ENCODE assay signal across 11 mouse cellular contexts in genomic region chr10:20135350-20136058, GRCm38 (mm10). TPM values are rescaled to one million over a fixed set of nuclear protein-coding genes. Genes with fewer than 3 reads are reported as not detected.
DNase-seq lines count a peak whose midpoint lies in the region; ATAC-seq and TF ChIP-seq lines count a peak whose summit lies in the region.
"Had no signal": no experiment of that assay in that cellular context is flagged by ENCODE, and none has a peak within 500 bp of the region (broad histone marks: within the 10 kb centered on the region; RNA-seq: fewer than 3 reads in every experiment).

No protein-coding gene starts in this region.

- H3K4me2 ChIP-seq in heart, embryonic 11.5 days, result peak overlapping the region; percentile 31
- peak overlapping the region; percentile 50 for H3K4me2 ChIP-seq in liver, embryonic 11.5 days
- H3K4me2 ChIP-seq in intestine, embryonic 16.5 days (ENCODE audit: low read depth, low read length), result no peak overlapping the region

- H3K27me3 ChIP-seq in MEL (ENCODE audit: control insufficient read depth in 1 of 2, insufficient read depth in 2 of 2, low read length in 2 of 2), result no peaks in the 10 kb centered on the region
- no peaks in the 10 kb centered on the region for H3K27me3 ChIP-seq in heart, embryonic 11.5 days (ENCODE audit: control insufficient read depth, insufficient read depth, low read length)
- H3K27me3 ChIP-seq in liver, embryonic 11.5 days (replicated peaks; ENCODE audit: control insufficient read depth, insufficient read depth, low read length), result no peaks in the 10 kb centered on the region
- H3K27me3 ChIP-seq in intestine, embryonic 16.5 days (replicated peaks; ENCODE audit: control insufficient read depth, insufficient read depth, low read length), result no peaks in the 10 kb centered on the region

- WGBS in heart, embryonic 11.5 days (ENCODE audit: insufficient replicate concordance), result 35% methylated on average over 15 of the region's 15 CpGs
- 33% methylated on average over 15 of the region's 15 CpGs for WGBS in liver, embryonic 11.5 days
- 69% methylated on average over 15 of the region's 15 CpGs for WGBS in intestine, embryonic 16.5 days

- H3K27ac ChIP-seq in MEL (ENCODE audit: control insufficient read depth, low read depth, low read length), result peak overlapping the region; percentile 84
- H3K27ac ChIP-seq in heart, embryonic 11.5 days (ENCODE audit: low read depth, low read length), result peak overlapping the region; percentile 29
- peak overlapping the region; percentile 68; the same call in 1 of the 2 replicates for H3K27ac ChIP-seq in liver, embryonic 11.5 days (ENCODE audit: low read depth, low read length)
- no peak overlapping the region for H3K27ac ChIP-seq in intestine, embryonic 16.5 days (ENCODE audit: low read length)
- H3K27ac ChIP-seq: hindbrain, postnatal 0 days had no signal

- peak; percentile 25 for DNase-seq in kidney, adult 11 months
- DNase-seq in kidney, adult 18-20 months, result no peak
- DNase-seq in MEL (ENCODE audit: low read depth, low spot score), result peak; percentile 92
- DNase-seq in liver, embryonic 11.5 days (ENCODE audit: low spot score), result peak; percentile 48
- no peak for DNase-seq in layer of hippocampus, postnatal 14 days (ENCODE audit: low spot score in 2 of 2)
- DNase-seq in T-cell, adult 2 months (ENCODE audit: low spot score), result no peak
- DNase-seq: forebrain, postnatal 0 days; retina, postnatal 1 day had no signal

- H3K36me3 ChIP-seq in MEL (ENCODE audit: control insufficient read depth in 1 of 2, insufficient read depth in 2 of 2, low read length in 2 of 2), result peaks cover 0 to 15% of the 10 kb centered on the region in 2 experiments; a peak in 2 of 4 replicates
- no peaks in the 10 kb centered on the region for H3K36me3 ChIP-seq in heart, embryonic 11.5 days (ENCODE audit: control insufficient read depth, insufficient read depth, low read length)
- no peaks in the 10 kb centered on the region; the same call in 1 of the 2 replicates for H3K36me3 ChIP-seq in liver, embryonic 11.5 days (ENCODE audit: control insufficient read depth, insufficient read depth, low read length)
- peaks cover 3% of the 10 kb centered on the region; the same call in 1 of the 2 replicates for H3K36me3 ChIP-seq in intestine, embryonic 16.5 days (ENCODE audit: control insufficient read depth, insufficient read depth, low read length)

- no peak for TF ChIP-seq CTCF in MEL (IDR thresholded peaks at IDR 0.05 in 2 of 3, conservative IDR thresholded peaks at IDR 0.05 in 1 of 3; ENCODE audit: control insufficient read depth in 1 of 3, insufficient read depth in 1 of 3, low read depth in 2 of 3, low read length in 3 of 3, poor library complexity in 1 of 3, severe bottlenecking in 1 of 3)

- H3K9ac ChIP-seq in MEL (ENCODE audit: control insufficient read depth, low read depth, low read length, poor library complexity, severe bottlenecking), result peak overlapping the region; percentile 62
- no peak overlapping the region for H3K9ac ChIP-seq in heart, embryonic 11.5 days (ENCODE audit: low read depth, low read length)
- H3K9ac ChIP-seq in liver, embryonic 11.5 days (ENCODE audit: low read depth, low read length), result peak overlapping the region; percentile 41; the same call in 1 of the 2 replicates
- H3K9ac ChIP-seq in intestine, embryonic 16.5 days (ENCODE audit: low read depth, low read length), result no peak overlapping the region
- H3K9ac ChIP-seq: forebrain, postnatal 0 days had no signal

- ATAC-seq in heart, embryonic 11.5 days (replicated peaks; ENCODE audit: insufficient number of reproducible peaks, low FRiP score, low TSS enrichment), result no peak
- peak; percentile 77 for ATAC-seq in liver, embryonic 11.5 days (replicated peaks; ENCODE audit: low FRiP score)
- ATAC-seq in intestine, embryonic 16.5 days, result no peak
- ATAC-seq: forebrain, postnatal 0 days; hindbrain, postnatal 0 days had no signal

- no peaks in the 10 kb centered on the region for H3K79me2 ChIP-seq in MEL (ENCODE audit: control insufficient read depth, insufficient read depth, low read length, poor library complexity)

- no peak for TF ChIP-seq RAD21 in MEL (IDR thresholded peaks at IDR 0.05; ENCODE audit: low read depth, low read length)

- peak overlapping the region; percentile 51 to 62 for H3K4me3 ChIP-seq in MEL (ENCODE audit: control insufficient read depth in 1 of 2, insufficient read depth in 1 of 2, low read depth in 2 of 2, low read length in 2 of 2)
- no peak overlapping the region for H3K4me3 ChIP-seq in heart, embryonic 11.5 days (ENCODE audit: low read depth, low read length)
- no peak overlapping the region for H3K4me3 ChIP-seq in liver, embryonic 11.5 days (ENCODE audit: low read depth, low read length)
- no peak overlapping the region for H3K4me3 ChIP-seq in intestine, embryonic 16.5 days (ENCODE audit: low read length)

- H3K9me3 ChIP-seq in MEL (replicated peaks; ENCODE audit: insufficient read depth, low read length), result no peaks in the 10 kb centered on the region
- H3K9me3 ChIP-seq in heart, embryonic 11.5 days (replicated peaks; ENCODE audit: control insufficient read depth, low read length), result no peaks in the 10 kb centered on the region
- H3K9me3 ChIP-seq in liver, embryonic 11.5 days (ENCODE audit: control insufficient read depth, low read length), result no peaks in the 10 kb centered on the region
- H3K9me3 ChIP-seq in intestine, embryonic 16.5 days (ENCODE audit: control insufficient read depth, low read length), result no peaks in the 10 kb centered on the region

- peak; percentile 95 to 96 for TF ChIP-seq EP300 in MEL (IDR thresholded peaks at IDR 0.05; ENCODE audit: low read depth in 1 of 2, low read length in 2 of 2)

- peaks cover 10 to 24% of the 10 kb centered on the region in 2 experiments for H3K4me1 ChIP-seq in MEL (ENCODE audit: control insufficient read depth in 1 of 2, insufficient read depth in 2 of 2, low read length in 2 of 2)
- peaks cover 11% of the 10 kb centered on the region for H3K4me1 ChIP-seq in heart, embryonic 11.5 days (ENCODE audit: control insufficient read depth, insufficient read depth, low read length)
- H3K4me1 ChIP-seq in liver, embryonic 11.5 days (replicated peaks; ENCODE audit: control insufficient read depth, insufficient read depth, low read length), result peaks cover 15% of the 10 kb centered on the region
- no peaks in the 10 kb centered on the region for H3K4me1 ChIP-seq in intestine, embryonic 16.5 days (ENCODE audit: control insufficient read depth, insufficient read depth, low read length)

- TF ChIP-seq POLR2A in MEL (IDR thresholded peaks at IDR 0.05; ENCODE audit: control insufficient read depth in 1 of 2, insufficient read depth in 1 of 2, low read depth in 1 of 2, low read length in 2 of 2, poor library complexity in 1 of 2), result peak in 1 of 2 experiments; percentile 43; a peak in 1 of 4 replicates

TF ChIP-seq in MEL, 35 proteins besides CTCF, POLR2A, EP300 and RAD21 (continues in another document):
- TF ChIP-seq TCF12 (IDR thresholded peaks at IDR 0.05; ENCODE audit: low read depth, low read length), result peak; percentile 92
- no peak for TF ChIP-seq JUND (IDR thresholded peaks at IDR 0.05; ENCODE audit: low read depth, low read length)
- TF ChIP-seq GATA1 (IDR thresholded peaks at IDR 0.05; ENCODE audit: low read depth, low read length), result peak; percentile 89
- no peak for TF ChIP-seq NRF1 (IDR thresholded peaks at IDR 0.05; ENCODE audit: insufficient read depth, low read depth, low read length, poor library complexity, severe bottlenecking)
- peak; percentile 47 for TF ChIP-seq NELFE (IDR thresholded peaks at IDR 0.05; ENCODE audit: low read depth, low read length)
- TF ChIP-seq SMC3 (IDR thresholded peaks at IDR 0.05; ENCODE audit: low read depth, low read length), result no peak
- no peak for TF ChIP-seq ELF1 (IDR thresholded peaks at IDR 0.05; ENCODE audit: low read depth, low read length)
- no peak for TF ChIP-seq POLR2AphosphoS2 (IDR thresholded peaks at IDR 0.05; ENCODE audit: low read length)
- TF ChIP-seq USF1 (IDR thresholded peaks at IDR 0.05; ENCODE audit: low read depth, low read length), result no peak
- no peak for TF ChIP-seq KAT2A (conservative IDR thresholded peaks at IDR 0.05; ENCODE audit: low read depth, low read length)
- TF ChIP-seq USF2 (IDR thresholded peaks at IDR 0.05; ENCODE audit: borderline replicate concordance in 1 of 2, insufficient read depth in 1 of 2, low read depth in 1 of 2, low read length in 2 of 2), result no peak
- peak; percentile 96 for TF ChIP-seq MYC (IDR thresholded peaks at IDR 0.05; ENCODE audit: low read depth, low read length)
- peak; percentile 83 for TF ChIP-seq RCOR1 (IDR thresholded peaks at IDR 0.05; ENCODE audit: low read depth, low read length)
- TF ChIP-seq UBTF (IDR thresholded peaks at IDR 0.05; ENCODE audit: borderline replicate concordance, insufficient read depth, low read depth, low read length), result no peak
- TF ChIP-seq BHLHE40 (IDR thresholded peaks at IDR 0.05; ENCODE audit: borderline replicate concordance, low read depth, low read length), result peak; percentile 72; the same call in 1 of the 2 replicates
- no peak for TF ChIP-seq MEF2A (IDR thresholded peaks at IDR 0.05; ENCODE audit: extremely low read depth, insufficient replicate concordance, low read depth, low read length, poor library complexity, severe bottlenecking)
- peak; percentile 90 for TF ChIP-seq MAX (IDR thresholded peaks at IDR 0.05; ENCODE audit: low read length)
- TF ChIP-seq MXI1 (IDR thresholded peaks at IDR 0.05; ENCODE audit: low read depth, low read length), result peak; percentile 87
- no peak for TF ChIP-seq POLR2AphosphoS5 (IDR thresholded peaks at IDR 0.05; ENCODE audit: borderline replicate concordance, low read depth, low read length)
- TF ChIP-seq GABPA (IDR thresholded peaks at IDR 0.05; ENCODE audit: low read depth, low read length), result no peak
- no peak for TF ChIP-seq CHD2 (IDR thresholded peaks at IDR 0.05; ENCODE audit: low read length)
- TF ChIP-seq TAL1 (IDR thresholded peaks at IDR 0.05; ENCODE audit: low read length), result peak; percentile 92
- TF ChIP-seq MAZ (IDR thresholded peaks at IDR 0.05; ENCODE audit: low read depth, low read length), result no peak
- no peak for TF ChIP-seq ZNF384 (IDR thresholded peaks at IDR 0.05; ENCODE audit: low read depth, low read length)
- no peak for TF ChIP-seq ZMIZ1 (IDR thresholded peaks at IDR 0.05; ENCODE audit: low read depth, low read length)
- no peak for TF ChIP-seq MAFK (IDR thresholded peaks at IDR 0.05; ENCODE audit: borderline replicate concordance, low read depth, low read length)

RNA-seq across cellular contexts. Expression of gene Map7, which starts 12.8 kb away (rescaled TPM):
- 2.7 and 3.1 TPM in 2 replicates for total RNA-seq in MEL (2012; rRNA removed)
- 1 to 10 TPM in 1 of 2 experiments, not detected in 1; 9.5 TPM for polyA plus RNA-seq in MEL (2012; ENCODE audit: insufficient read depth in 1 of 2, insufficient read length in 2 of 2, low read depth in 1 of 2, low replicate concordance in 2 of 2, missing spikeins in 1 of 2)
- polyA plus RNA-seq in heart, embryonic 11.5 days (2014; fragmentation: Nextera tagmentation; extraction: Ambion mirVana), result 2.8 and 3.9 TPM in 2 replicates
- polyA plus RNA-seq in liver, embryonic 11.5 days (2014; fragmentation: Nextera tagmentation; extraction: Ambion mirVana), result 6.4 and 7.2 TPM in 2 replicates
- 10 to 100 TPM; 71.4 to 75.2 TPM for total RNA-seq in layer of hippocampus, postnatal 14 days (2021)
- polyA plus RNA-seq in intestine, embryonic 16.5 days (2015; fragmentation: Nextera tagmentation; extraction: Ambion mirVana), result 44.7 and 50.3 TPM in 2 replicates

Comparison
In these comparisons a context has a peak if more than half of its experiments do, and no peak if none do; other contexts are left out.
1. DNase-seq: peak in kidney, adult 11 months (single experiment), MEL (single experiment) and liver, embryonic 11.5 days (single experiment); none in kidney, adult 18-20 months (single experiment), layer of hippocampus, postnatal 14 days (0 of 2) and T-cell, adult 2 months (single experiment).
2. H3K4me3 ChIP-seq: peak in MEL (2 of 2); none in heart, embryonic 11.5 days (single experiment), liver, embryonic 11.5 days (single experiment) and intestine, embryonic 16.5 days (single experiment).
3. H3K9ac ChIP-seq: peak in MEL (single experiment) and liver, embryonic 11.5 days (single experiment); none in heart, embryonic 11.5 days (single experiment) and intestine, embryonic 16.5 days (single experiment).